Mouse (Mus musculus) spleen, adult 18-20 months (tissue): ENCODE data around the gene Gm20425.

Experiments used
- DNase-seq, 2 experiments: peaks; one replicate each; pipeline ENCODE4 v3.0.0; 2022; ENCODE audit warnings: mixed read lengths in 2 of 2

Gene Gm20425

DNA sequence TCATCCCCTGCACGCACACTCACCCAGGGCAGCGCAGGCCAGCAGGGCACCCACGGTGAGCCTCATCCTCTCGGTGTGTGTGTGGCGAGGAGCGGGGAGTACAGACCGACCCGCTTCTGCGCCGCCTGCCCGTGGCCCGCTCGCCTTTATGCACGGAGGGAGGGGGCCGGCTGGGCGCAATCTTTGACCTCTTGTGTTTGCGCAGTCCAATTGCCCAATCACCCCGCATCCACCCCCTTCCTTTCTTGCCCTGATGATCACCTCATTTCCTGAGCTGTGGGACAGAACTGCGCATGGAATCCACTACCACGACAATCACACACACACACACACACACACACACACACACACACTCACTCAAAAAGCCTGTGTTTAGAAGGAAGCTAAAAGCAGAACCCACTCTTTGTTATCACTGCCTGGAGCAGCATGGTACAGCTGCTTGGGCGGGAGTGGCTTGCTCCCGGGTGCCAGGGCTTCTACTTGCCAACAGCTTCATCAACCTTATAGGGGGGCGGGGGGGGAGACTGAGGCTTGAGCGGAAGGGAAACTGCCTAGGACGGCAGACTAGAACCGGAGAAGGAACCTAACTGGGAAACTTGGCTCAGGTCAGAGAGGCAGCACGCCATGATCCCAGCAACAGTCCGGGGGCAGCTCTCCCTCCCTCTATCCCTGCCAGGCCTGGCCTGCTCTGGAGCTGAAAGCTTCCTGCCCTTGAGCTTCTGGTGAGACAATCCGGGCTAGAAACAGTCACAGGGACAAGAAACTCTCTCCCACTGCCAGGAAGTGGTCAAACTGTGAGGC, at the start of gene Gm20425, which contains the start of gene Trf:
Gm20425 (minus strand) TSS at position 157 of the 801 bp plus-strand sequence.
Trf (minus strand) TSS at position 294 of the 801 bp plus-strand sequence.
- DNase-seq: peak; percentile 19 to 24

DNA sequence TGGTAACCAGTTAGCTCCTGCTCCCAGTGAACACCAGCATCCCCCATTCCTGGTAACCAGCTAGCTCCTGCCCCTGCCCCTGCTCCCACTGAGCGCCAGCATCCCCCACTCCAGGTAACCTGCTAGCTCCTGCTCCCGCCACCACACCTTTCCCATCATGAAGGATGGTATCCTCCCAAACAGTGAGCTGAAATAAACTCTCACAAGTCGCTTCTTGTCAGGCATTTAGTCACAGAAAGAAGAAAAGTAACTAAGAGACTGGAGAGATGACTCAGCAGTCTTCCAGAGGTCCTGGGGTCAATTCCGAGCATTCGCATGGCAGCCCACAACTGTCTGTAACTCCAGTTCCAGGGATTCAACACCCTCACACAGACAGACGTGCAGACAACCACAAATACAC, 46.8 kb upstream of the Gm20425 start:
- no peak for DNase-seq

GRCm38 (mm10) chr9:103275676-103276075, 45.6 kb upstream of the Gm20425 start:
- no peak for DNase-seq

DNA sequence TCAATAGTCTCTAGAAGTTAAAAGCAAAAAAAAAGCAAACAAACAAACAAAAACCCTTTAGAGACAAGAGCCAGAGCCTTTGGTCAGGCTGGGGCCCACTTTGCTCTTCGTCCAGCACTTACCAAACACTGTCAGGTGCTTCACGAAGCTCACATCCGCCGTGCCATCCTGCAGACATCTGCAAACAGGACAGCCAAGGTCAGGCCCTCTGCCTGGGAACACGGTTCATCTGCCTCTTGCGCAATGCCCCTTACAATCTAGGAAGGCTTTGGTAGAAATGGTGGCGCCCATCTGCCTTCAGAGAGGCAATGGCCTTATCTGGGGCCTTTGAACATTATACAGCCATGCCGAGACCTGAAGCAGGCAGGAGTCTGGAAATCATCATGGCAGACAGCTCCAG, 44.7 kb upstream of the Gm20425 start:
- no peak for DNase-seq

GRCm38 (mm10) chr9:103271104-103271503, 41.0 kb upstream of the Gm20425 start:
- DNase-seq: no peak

- no peak for DNase-seq
These were observed 35.7 kb upstream of the Gm20425 start for GRCm38 (mm10) chr9:103265778-103266177.

- no peak for DNase-seq
These were observed 22.8 kb upstream of the Gm20425 start for GRCm38 (mm10) chr9:103252906-103253305.

DNA sequence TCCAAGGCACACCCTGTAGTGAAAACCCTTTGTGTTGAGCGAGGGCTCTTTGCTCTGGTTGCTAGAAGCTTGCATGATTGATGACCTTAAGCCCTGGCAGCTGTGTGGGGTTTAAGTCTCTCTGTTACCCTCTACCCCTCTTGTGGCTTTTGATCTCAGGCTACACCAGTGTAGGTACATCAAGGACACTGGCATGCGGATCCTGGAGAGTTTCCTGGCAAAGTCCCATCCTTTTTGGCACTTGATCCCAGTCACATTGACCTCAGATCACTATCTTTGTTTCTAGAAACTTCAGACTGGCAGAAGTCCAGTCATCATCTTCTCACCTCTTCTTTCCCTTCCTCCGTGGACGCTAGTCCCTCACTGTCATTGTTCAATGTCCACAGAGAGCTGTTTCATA, 18.5 kb upstream of the Gm20425 start:
- DNase-seq: no peak

DNA sequence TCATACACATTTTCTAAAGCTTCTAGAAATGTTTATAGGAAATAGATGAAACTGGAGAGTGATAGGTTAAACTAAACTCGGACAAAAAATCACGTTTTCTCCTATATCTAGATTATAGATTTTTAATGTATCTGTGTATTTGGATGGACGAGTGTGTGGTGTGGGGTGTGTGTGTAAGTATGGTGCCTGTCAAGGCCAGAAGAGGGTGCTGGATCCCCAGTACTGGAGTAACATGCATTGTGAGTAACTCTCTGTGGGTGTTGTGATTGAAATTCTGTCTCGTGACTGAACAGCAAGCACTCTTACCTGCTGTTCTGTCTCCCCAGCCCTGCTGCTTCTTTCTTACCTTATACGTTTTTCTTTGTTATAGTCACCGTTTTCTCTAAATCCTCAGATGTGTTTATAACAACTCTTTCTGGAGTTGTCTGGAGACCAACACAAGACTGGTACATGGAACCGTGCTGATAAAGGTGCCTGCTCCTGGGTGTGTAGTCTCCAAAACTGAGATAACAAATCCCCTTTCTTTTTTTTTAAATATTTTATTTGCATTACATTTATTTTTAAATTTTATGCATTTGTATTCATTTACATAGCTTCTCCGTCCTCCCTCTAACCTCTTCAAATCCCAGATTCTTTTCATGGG, 16.5 kb upstream of the Gm20425 start:
- no peak for DNase-seq

DNA sequence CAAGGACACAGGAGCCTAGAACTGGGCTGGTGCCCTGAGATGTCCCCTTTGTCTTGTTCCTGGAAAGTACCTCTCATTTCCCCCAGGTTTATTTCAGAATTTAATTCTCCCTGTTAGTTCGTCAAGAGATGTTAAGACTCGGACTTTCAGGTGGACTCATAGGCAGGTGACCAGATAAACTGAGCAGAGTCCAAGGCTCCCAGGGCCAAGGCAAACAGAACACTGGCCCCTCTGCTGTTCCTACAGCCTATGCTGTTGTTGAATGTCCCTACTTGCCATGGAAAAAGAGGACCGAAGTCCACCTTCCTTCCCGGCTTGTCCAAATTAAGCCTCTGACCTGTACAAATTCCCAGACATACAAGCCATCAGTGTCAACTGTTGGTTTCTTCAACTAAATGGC, 13.5 kb upstream of the Gm20425 start:
- DNase-seq: no peak

GRCm38 (mm10) chr9:103241206-103241605, 11.1 kb upstream of the Gm20425 start:
- DNase-seq: no peak

GRCm38 (mm10) chr9:103239471-103239870, 9.4 kb upstream of the Gm20425 start:
- DNase-seq: no peak

DNA sequence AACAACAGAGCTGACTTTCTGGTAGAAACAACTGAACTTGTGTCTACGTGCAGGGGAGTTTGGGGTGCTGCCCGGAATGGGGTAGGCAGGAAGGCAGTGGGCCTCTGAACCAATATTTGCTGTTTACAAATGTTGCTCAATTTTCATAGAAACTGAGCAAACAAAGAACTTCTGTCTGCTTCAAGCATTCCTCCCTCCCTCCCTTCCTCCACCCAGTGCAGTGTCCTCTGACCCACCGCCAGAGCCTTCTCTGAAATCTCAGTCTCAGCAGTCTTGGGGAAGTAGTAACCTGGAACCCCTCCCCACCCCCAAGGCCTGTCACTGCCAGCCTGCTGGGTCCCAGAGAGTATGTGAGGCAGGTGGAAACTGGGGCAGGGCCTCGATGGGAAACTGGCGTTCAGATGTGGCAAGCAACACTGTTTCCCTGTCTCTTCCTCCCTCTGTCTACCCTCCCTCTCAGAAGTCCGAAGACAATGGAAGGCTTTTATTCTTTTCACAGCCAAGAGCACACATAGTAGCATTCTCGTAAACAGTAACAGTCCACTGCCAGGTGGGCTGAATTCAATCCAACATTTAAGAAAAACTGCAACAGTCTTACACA, 4.6 kb upstream of the Gm20425 start:
- no peak for DNase-seq

DNA sequence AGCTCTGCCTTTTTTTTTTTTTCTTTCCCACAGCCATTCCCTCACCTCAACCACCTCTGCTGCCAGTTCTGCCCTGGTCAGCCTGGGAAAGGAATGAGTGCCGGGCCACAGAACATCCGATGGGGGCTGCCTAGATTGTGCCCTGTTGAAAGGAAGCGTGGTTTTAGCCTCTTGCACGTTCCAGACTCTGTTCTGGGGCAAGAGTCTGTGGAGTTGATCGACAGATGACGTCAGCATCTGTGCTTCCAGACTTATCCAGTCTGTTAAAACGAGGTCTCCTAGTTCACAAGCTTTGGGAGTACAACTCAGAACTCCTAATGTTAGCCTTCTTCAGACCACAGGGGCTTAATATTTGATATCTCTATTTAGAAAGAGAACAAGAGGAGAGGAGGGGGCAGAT, 4.0 kb upstream of the Gm20425 start:
- no peak for DNase-seq

GRCm38 (mm10) chr9:103233006-103233395, 2.9 kb upstream of the Gm20425 start:
- DNase-seq: no peak

- DNase-seq: no peak
These were observed 2.3 kb upstream of the Gm20425 start for GRCm38 (mm10) chr9:103232232-103233005.

DNA sequence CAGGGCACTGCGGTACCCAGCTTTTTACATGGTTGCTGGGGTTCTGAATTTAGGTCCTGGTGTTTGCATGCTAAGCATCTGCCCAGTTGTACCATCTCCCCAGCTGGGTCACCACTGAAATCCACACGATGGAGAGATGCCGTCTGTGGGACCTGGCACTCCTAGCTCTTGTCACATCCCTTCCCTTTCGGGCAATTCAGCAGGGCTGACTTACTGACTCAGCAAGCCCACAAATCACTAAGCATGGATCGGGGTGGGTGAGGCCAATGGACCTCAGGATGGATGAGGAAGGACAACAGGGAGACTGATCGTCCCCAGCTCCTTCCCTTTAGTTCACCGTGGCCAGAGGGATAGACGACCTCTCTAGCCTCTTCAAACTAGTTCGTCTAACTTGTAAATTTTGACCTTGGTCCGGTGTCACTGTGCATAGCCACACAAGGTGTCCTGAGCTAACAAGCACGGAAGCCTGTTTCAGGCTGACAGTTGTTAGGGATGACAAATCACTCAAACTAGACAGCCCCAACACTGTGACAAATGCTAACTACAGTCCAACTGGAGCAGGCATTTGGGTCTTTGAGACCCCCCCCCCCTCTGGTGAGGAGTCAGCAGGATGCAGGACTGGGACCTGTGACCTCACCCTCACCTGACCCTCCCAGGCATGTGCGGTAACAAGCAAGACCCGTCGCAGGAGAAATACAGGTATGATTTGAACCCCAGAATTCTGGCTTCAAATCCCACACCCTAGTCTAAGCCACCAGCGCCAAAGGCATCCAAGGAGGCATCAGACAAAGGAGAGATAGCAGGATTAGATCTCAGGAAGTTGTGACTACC, 855 bp downstream of the Gm20425 start:
- DNase-seq: no peak

DNA sequence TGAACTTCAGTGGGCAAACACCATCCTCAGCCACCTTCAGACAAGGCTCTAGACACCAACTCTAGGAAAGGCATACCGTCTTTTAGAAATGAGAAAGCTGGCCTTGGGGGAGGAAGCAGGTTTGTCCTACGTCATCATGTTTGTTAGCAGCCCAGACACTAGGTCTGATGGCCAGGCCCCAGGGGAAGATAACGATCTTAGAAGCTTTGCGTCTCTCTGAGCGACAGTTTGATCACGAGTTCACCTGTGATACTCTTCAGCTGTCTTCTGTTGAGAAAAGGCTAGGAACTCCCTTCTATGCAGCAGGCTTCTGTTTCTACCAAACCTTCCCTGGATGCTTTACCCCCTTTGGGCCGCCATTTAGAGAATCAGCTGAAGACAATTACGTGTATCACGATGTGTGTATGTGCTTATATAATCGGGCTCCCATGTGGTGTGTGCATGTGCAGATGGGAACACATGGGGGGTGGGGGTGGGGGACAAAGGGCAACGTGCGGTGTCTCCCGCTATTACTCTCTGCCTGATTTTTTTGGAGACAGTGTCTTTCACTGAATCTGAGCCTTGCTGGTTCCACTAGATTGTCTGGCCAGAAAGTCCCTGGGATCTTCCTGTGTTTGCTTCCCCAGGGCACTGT, 1.6 kb downstream of the Gm20425 start:
- DNase-seq: no peak

DNA sequence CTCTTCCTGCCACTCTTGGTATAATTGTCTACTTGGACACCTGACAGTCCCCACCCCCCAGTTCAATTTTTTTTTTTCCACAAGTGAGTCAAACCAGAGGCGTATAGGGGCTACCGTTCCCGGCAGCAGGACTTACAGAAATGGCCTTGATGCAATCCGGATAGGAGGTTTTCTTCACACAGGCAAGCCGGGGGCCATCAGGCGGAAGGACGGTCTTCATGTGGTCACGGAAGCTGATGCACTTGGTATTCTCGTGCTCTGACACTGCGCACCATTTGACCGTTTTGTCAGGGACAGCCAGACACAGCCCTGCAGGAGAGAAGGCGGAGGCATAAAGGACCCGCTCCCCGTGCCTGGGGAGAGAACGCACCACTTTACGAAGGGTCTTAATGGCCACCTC, 2.3 kb downstream of the Gm20425 start:
- no peak for DNase-seq

DNA sequence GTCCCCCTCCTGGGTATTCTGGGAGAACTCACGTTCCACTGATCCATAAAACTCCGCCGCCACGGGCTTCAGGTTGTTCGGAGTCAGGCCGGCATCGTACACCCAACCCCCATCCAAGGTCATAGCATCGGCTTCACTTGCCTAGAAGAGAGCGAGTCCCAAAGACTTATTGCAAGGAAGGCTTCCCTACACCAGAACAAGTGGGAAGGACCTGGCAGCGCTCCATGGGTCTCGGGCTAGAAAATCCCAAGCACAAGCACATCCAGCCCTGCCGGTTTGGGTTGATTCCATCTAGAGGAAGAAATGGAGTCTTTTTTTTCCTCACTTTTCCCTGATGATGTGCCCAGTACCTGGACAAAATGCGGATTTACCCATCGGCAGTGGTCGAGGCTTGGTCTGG, 3.3 kb downstream of the Gm20425 start:
- no peak for DNase-seq

- DNase-seq: no peak
These were observed 4.6 kb downstream of the Gm20425 start for GRCm38 (mm10) chr9:103225464-103225863.

DNA sequence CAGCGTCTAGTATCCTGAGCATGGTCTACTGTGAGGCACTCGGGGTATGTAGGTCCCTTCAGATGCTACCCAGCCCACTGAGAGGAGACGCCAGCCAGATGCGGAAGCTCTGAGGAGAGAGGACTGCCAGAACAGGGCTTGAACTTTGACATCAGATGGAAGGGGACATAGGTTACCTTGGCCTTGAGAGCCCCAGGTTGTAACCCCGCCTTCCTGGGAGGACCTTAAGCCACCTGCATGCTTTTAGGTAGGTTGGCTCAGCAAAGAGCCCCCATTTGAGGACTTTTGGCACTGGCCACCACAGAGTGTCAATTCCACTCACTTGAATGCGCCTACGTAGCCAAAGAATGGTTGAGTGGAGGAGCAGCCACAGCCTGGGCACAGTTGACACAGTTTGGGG, 5.4 kb downstream of the Gm20425 start:
- DNase-seq: no peak
